Mouse (Mus musculus) limb, embryonic 11.5 days (tissue): ENCODE results near the gene Tssk1. TPM values are rescaled to one million over a fixed set of nuclear protein-coding genes. Genes with fewer than 3 reads are reported as not detected.

ENCODE experiments used
- ATAC-seq: fragments of 200-750 bp; cut with Nextera tagmentation; 2 replicates; pipeline ENCODE4 v1.8.0; 2017; ENCODE audit warnings: low read depth; ENCODE audit not compliant: insufficient number of reproducible peaks, low FRiP score, low TSS enrichment
- DNase-seq: peaks from one replicate; pipeline ENCODE4 v3.0.0-alpha.2; 2015; ENCODE audit warnings: low spot score
- H3K27ac ChIP-seq: fragments of 300-500 bp; sonication (generic); replicated peaks from 2 replicates; pipeline ENCODE4 v1.5.1; 2014; ENCODE audit warnings: low read depth, mild to moderate bottlenecking, low read length
- H3K27me3 ChIP-seq: fragments of 300-500 bp; sonication (generic); 2 replicates; pipeline ENCODE4 v1.6.1; 2014; ENCODE audit warnings: mild to moderate bottlenecking, low read length, mixed read lengths; ENCODE audit not compliant: control insufficient read depth, insufficient read depth
- H3K36me3 ChIP-seq: fragments of 300-500 bp; sonication (generic); 2 replicates; pipeline ENCODE4 v1.6.1; 2014; ENCODE audit warnings: mild to moderate bottlenecking, low read length, moderate library complexity, mixed read lengths; ENCODE audit not compliant: control insufficient read depth, insufficient read depth
- H3K4me1 ChIP-seq: fragments of 300-500 bp; sonication (generic); 2 replicates; pipeline ENCODE4 v1.6.1; 2014; ENCODE audit warnings: low read length, mixed read lengths; ENCODE audit not compliant: control insufficient read depth, insufficient read depth
- H3K4me2 ChIP-seq: fragments of 300-500 bp; sonication (generic); 2 replicates; pipeline ENCODE4 v1.6.1; 2014; ENCODE audit warnings: low read depth, mild to moderate bottlenecking, moderate library complexity; ENCODE audit not compliant: severe bottlenecking
- H3K4me3 ChIP-seq: fragments of 300-500 bp; sonication (generic); 2 replicates; pipeline ENCODE4 v1.5.1; 2014; ENCODE audit warnings: low read depth, low read length
- H3K9ac ChIP-seq: fragments of 300-500 bp; sonication (generic); 2 replicates; pipeline ENCODE4 v1.6.1; 2014; ENCODE audit warnings: mild to moderate bottlenecking, low read length
- H3K9me3 ChIP-seq: fragments of 300-500 bp; sonication (generic); 2 replicates; pipeline ENCODE4 v1.6.1; 2016; ENCODE audit warnings: low read length; ENCODE audit not compliant: control insufficient read depth
- WGBS: fragments of 180-500 bp; shearing (Covaris S2); extraction: QIAGEN DNeasy Blood & Tissue Kit; methylation state at CpG from one replicate; pipeline ENCODE4 v1.1.7; 2014; 5-methylcytosine and 5-hydroxymethylcytosine counted together
- polyA plus RNA-seq: library from polyadenylated mRNA; unstranded; fragments of >200 nt; fragmentation: Nextera tagmentation; extraction: Ambion mirVana; gene quantifications from 2 replicates; pipeline ENCODE4 v1.2.1, GENCODE M21; 2014

Tssk1 gene
- polyA plus RNA-seq, result not detected in 2 replicates

DNA sequence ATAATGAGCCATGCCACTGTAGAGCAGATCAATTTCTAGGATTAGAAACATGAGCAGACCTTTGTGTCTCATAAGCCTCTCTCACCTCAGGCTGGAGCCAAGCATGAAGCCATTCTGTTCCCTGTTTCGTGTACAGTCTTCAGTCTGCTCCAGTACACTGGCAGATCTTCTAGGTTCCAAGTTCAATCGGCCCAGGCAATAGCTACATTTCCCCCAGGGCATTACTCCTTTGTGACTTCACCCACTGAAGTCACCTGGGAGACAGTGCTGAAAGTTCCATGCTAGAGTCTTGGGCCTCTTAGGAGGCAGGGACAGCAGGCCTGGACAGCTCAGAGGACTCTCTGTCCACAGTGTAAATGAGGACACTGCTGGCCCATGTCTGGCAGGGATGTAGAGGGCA, at the start of gene Tssk1:
Tssk1 (plus strand) TSS at position 301 of the 400 bp plus-strand sequence.
- WGBS, result 85% methylated on average over 2 of the region's 2 CpGs
- Histone ChIP-seq H3K9ac (no peak within 1 kb of the TSS), H3K4me3 (no peak within 1 kb of the TSS), H3K27ac (no peak within 1 kb of the TSS), H3K27me3 (no peaks in the 10 kb centered on the region), H3K4me2 (no peak within 1 kb of the TSS), H3K36me3 (0 out of 2 replicates have a peak, but pooled peaks cover 2% of the 10 kb centered on the region), H3K9me3 (no peaks in the 10 kb centered on the region), H3K4me1 (peaks cover 13% of the 10 kb centered on the region)
- ATAC-seq (no peak), DNase-seq (no peak)

DNA sequence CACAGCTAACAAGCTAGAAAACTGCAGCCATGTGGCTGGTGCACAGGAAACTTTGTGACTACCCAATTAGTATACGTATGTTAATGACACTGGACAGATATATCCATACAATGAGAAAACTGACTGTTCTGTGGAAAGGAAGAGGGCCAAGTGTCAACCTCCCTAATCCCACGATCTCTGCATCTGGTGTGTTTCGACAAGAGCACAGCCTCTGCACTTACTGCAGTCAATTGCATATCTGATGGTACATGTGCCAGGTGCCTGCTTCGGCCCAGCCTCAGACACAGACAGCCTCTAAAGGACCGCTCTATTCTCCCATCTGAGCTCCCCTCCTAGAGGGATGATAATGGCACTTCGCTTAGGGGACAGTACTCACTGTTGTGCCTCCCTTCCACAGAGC, 45.6 kb upstream of the Tssk1 start:
- Histone ChIP-seq H3K4me1 (no peaks in the 10 kb centered on the region), H3K27ac (no peak overlapping the region), H3K36me3 (peaks cover 26% of the 10 kb centered on the region; the same call in 1 of the 2 replicates), H3K9ac (no peak overlapping the region), H3K4me2 (no peak overlapping the region), H3K4me3 (no peak overlapping the region), H3K9me3 (no peaks in the 10 kb centered on the region), H3K27me3 (no peaks in the 10 kb centered on the region)
- DNase-seq (no peak), ATAC-seq (no peak)
- 94% methylated on average over 6 of the region's 6 CpGs for WGBS

DNA sequence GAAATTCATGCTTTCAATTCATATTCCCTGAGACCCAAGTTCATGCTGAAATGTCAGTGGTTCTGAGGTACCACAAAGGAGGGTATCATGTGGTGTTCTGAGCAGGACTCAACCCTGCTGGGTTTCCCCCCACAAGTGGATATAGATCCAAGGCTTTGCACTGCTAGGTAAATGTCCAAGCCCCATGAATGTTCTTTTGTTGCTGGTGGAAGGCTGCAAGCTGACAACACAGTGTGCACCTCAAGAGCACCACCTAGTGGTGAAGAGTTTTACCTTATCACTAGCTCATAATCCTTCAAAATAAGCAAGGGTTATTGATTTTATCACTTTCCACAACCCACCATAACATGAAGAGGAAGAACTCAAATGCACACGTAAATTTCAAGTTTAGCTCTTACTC, 45.1 kb upstream of the Tssk1 start:
- Histone ChIP-seq H3K36me3 (peaks cover 24% of the 10 kb centered on the region; the same call in 1 of the 2 replicates), H3K27me3 (no peaks in the 10 kb centered on the region), H3K9me3 (no peaks in the 10 kb centered on the region), H3K4me3 (no peak overlapping the region), H3K9ac (no peak overlapping the region), H3K4me1 (no peaks in the 10 kb centered on the region), H3K4me2 (no peak overlapping the region), H3K27ac (no peak overlapping the region)
- WGBS, result 26% methylated on average over 1 of the region's 1 CpGs
- ATAC-seq (no peak), DNase-seq (peak; percentile 63)

DNA sequence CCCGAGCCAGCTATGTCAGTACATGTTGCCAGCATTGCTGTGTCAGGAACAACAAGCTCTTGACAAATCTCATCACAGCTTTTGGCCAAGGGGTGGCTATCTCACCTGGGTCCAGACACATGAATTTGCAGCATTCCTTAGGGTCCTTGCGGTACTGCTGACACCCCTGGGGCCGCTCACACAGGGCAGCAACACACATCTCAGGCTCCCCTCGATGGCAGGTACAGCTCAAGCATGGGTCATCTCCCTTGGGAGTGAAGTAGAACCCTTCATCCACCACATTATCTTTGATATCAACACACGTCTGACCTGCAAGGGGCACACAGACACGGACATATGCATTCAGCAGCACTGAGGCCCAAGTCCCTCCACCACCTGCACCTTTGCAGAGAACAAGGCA, 44.5 kb upstream of the Tssk1 start:
- Histone ChIP-seq H3K27ac (no peak overlapping the region), H3K9me3 (no peaks in the 10 kb centered on the region)
- no peak for ATAC-seq

DNA sequence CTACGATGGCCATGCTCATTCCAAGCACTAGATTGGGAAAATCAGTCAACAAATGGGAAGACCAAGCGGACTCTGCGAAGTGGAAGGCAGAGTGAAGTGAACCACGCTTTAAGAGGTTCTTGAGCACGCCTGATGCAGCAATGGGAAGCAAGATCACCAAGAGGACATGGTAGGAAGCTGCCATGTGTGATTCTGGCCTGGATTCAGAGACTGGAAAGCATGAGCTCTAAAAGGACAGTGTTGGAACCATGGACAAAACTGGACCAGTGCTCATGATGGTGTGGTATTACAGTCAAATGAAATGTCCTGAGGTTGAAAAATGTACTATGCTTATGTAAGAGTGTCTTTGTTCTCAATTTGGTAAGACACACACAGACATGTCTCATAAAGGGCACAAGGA, 42.7 kb upstream of the Tssk1 start:
- Histone ChIP-seq H3K9ac (no peak overlapping the region), H3K27me3 (no peaks in the 10 kb centered on the region), H3K4me2 (no peak overlapping the region), H3K9me3 (no peaks in the 10 kb centered on the region), H3K4me3 (no peak overlapping the region), H3K4me1 (no peaks in the 10 kb centered on the region), H3K36me3 (peaks cover 15% of the 10 kb centered on the region), H3K27ac (no peak overlapping the region)
- 96% methylated on average over 5 of the region's 5 CpGs for WGBS
- DNase-seq, result no peak
- ATAC-seq, result no peak

More for the DNA sequence above, 44.5 kb upstream of the Tssk1 start:
- H3K4me3 ChIP-seq, result no peak overlapping the region
- no peak overlapping the region for H3K4me2 ChIP-seq
- no peak overlapping the region for H3K9ac ChIP-seq
- peaks cover 20% of the 10 kb centered on the region; the same call in 1 of the 2 replicates for H3K36me3 ChIP-seq
- DNase-seq, result no peak
- 85% methylated on average over 6 of the region's 6 CpGs for WGBS
- no peaks in the 10 kb centered on the region for H3K27me3 ChIP-seq
- no peaks in the 10 kb centered on the region for H3K4me1 ChIP-seq

DNA sequence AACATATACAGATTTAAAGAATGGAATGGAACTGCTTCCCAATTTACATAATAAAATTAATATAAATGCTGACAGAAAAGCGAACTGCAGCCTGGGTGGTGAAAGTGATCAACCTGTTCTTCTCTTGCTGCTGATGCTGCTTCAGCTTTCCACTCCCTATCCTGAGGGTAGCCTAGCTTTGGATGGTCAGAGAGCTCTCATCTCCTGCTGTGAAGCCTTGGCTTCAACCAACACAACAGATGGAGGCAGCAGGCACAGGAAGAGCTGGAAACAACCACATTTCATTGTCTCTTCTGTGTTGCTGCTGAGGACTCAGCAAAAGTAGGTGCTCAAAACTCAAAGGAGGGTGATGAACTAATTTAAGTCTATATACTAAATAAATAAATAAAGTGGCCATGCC, 42.2 kb upstream of the Tssk1 start:
- H3K9me3 ChIP-seq, result no peaks in the 10 kb centered on the region
- H3K4me1 ChIP-seq, result no peaks in the 10 kb centered on the region
- no peak overlapping the region for H3K27ac ChIP-seq
- H3K36me3 ChIP-seq, result peaks cover 17% of the 10 kb centered on the region
- DNase-seq (no peak), ATAC-seq (no peak)
- no peak overlapping the region for H3K4me2 ChIP-seq
- H3K27me3 ChIP-seq, result no peaks in the 10 kb centered on the region
- H3K4me3 ChIP-seq, result no peak overlapping the region
- no peak overlapping the region for H3K9ac ChIP-seq
- WGBS, result 98% methylated on average over 1 of the region's 1 CpGs

DNA sequence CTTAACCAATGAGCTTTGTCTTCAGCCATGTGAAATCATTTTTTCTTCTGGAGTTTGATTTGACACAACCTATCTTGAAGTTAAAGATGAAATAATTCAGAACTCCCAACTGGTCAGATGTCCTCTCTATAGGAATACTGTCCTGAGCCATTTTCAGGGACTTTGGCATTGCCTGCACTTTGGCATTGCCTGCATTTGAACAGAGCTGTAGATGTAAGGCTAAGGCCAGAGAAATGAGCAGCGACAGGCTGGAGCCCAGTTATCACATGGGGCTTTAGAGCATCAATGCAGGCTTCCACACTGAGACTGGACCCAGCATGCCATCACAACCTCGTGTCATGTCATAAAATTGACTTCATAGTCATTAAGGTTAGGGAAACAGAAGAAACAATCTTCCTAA, 40.8 kb upstream of the Tssk1 start:
- no peaks in the 10 kb centered on the region for H3K4me1 ChIP-seq
- peaks cover 27% of the 10 kb centered on the region for H3K36me3 ChIP-seq
- no peak overlapping the region for H3K4me2 ChIP-seq
- H3K27me3 ChIP-seq, result no peaks in the 10 kb centered on the region
- H3K9ac ChIP-seq, result no peak overlapping the region
- no peaks in the 10 kb centered on the region for H3K9me3 ChIP-seq
- 86% methylated on average over 2 of the region's 2 CpGs for WGBS
- ATAC-seq (no peak), DNase-seq (no peak)
- H3K27ac ChIP-seq, result no peak overlapping the region
- H3K4me3 ChIP-seq, result no peak overlapping the region

DNA sequence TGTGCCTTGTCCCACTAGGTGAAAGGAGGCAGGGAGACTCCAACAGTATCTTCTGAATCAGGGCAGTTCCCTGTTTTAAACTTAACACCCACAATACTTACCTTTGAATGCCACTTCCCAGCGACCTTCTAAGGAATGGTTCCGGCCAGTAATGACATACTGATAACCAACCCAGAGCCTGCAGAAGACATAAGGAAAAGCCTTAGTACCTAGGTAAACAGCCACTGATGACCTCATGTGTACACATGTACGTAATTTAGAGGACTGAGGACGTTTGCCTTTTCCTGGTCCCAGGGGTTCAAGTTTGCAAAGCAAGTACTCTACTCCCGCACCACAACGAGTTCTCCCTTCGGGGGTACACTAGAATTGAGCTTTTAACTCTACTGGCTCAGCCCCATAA, 36.9 kb upstream of the Tssk1 start:
- H3K4me2 ChIP-seq, result no peak overlapping the region
- H3K27me3 ChIP-seq, result no peaks in the 10 kb centered on the region
- H3K4me3 ChIP-seq, result no peak overlapping the region
- no peak overlapping the region for H3K9ac ChIP-seq
- no peak overlapping the region for H3K27ac ChIP-seq
- 94% methylated on average over 7 of the region's 7 CpGs for WGBS
- no peaks in the 10 kb centered on the region for H3K9me3 ChIP-seq
- DNase-seq (no peak), ATAC-seq (no peak)
- peaks cover 23% of the 10 kb centered on the region for H3K36me3 ChIP-seq
- no peaks in the 10 kb centered on the region for H3K4me1 ChIP-seq

DNA sequence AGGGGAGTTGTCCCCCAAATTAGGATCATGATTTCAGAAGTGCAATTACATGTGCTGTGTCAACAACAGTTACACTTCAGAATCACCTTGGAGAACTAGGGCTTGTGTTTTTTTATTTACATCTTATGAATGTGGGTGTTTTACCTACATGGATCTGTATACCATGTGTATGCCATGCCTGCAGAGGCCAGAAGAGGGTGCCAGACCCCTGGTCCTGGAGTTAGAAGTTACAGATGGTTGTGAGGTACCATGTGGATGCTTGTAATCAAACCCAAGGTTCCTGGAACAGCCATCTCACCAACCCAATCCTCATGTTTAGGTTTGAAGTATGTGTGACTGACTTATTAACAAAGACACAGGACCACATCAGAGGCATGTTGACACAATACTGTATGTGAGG, 35.4 kb upstream of the Tssk1 start:
- Histone ChIP-seq H3K9me3 (no peaks in the 10 kb centered on the region), H3K4me2 (no peak overlapping the region), H3K27ac (no peak overlapping the region), H3K9ac (no peak overlapping the region), H3K36me3 (peaks cover 22% of the 10 kb centered on the region), H3K4me3 (no peak overlapping the region), H3K27me3 (no peaks in the 10 kb centered on the region), H3K4me1 (no peaks in the 10 kb centered on the region)
- DNase-seq, result peak; percentile 49
- ATAC-seq, result no peak
